Mouse (Mus musculus) small intestine, adult 2 months (tissue): Measurements from ENCODE around the gene Esyt1. TPM values are rescaled to one million over a fixed set of nuclear protein-coding genes. Genes with fewer than 3 reads are reported as not detected.

Experiments used
- H3K27ac ChIP-seq: fragments of 200-500 bp; 2 replicates; pipeline ENCODE4 v1.5.1; 2012; ENCODE audit warnings: low read depth, low read length, control low read depth, inconsistent platforms; ENCODE audit not compliant: insufficient read depth
- H3K27me3 ChIP-seq: fragments of 200-500 bp; 2 replicates; pipeline ENCODE4 v1.6.1; 2012; ENCODE audit warnings: mild to moderate bottlenecking, moderate library complexity, low read length, inconsistent platforms; ENCODE audit not compliant: control insufficient read depth, insufficient read depth
- H3K36me3 ChIP-seq: fragments of 200-500 bp; 2 replicates; pipeline ENCODE4 v1.6.1; 2012; ENCODE audit warnings: mild to moderate bottlenecking, low read length, control low read depth, inconsistent platforms; ENCODE audit not compliant: control insufficient read depth, insufficient read depth
- H3K4me1 ChIP-seq: fragments of 200-500 bp; 2 replicates; pipeline ENCODE4 v1.6.1; 2012; ENCODE audit warnings: low read length, inconsistent platforms, mixed read lengths; ENCODE audit not compliant: control insufficient read depth, insufficient read depth, insufficient read length
- H3K4me3 ChIP-seq: fragments of 200-500 bp; 2 replicates; pipeline ENCODE4 v1.5.1; 2012; ENCODE audit warnings: low read depth, mild to moderate bottlenecking, control low read depth, inconsistent platforms, low read length, moderate library complexity
- CTCF ChIP-seq: fragments of 200-500 bp; IDR thresholded peaks from 2 replicates; pipeline ENCODE4 v1.5.1; 2012; ENCODE audit warnings: low read depth, mild to moderate bottlenecking, control low read depth, inconsistent platforms, low read length, moderate library complexity, mixed read lengths; ENCODE audit not compliant: insufficient replicate concordance, insufficient read length; ENCODE audit errors: extremely low read depth
- POLR2A ChIP-seq: fragments of 200-500 bp; IDR thresholded peaks from 2 replicates; pipeline ENCODE4 v1.6.1; 2012; ENCODE audit warnings: low read depth, mild to moderate bottlenecking, control low read depth, inconsistent platforms, low read length, moderate library complexity
- WGBS: fragments of 180-500 bp; shearing (Covaris S2); methylation state at CpG from one replicate; pipeline ENCODE4 v1.1.7; 2018; 5-methylcytosine and 5-hydroxymethylcytosine counted together
- polyA plus RNA-seq: library from polyadenylated mRNA; depleted of rRNA; stranded (reverse); fragments of >200 nt; gene quantifications from 2 replicates; pipeline ENCODE4 v1.2.3, GENCODE M21; 2012

Esyt1 gene
- polyA plus RNA-seq, 1 experiment = 26.3 TPM

DNA sequence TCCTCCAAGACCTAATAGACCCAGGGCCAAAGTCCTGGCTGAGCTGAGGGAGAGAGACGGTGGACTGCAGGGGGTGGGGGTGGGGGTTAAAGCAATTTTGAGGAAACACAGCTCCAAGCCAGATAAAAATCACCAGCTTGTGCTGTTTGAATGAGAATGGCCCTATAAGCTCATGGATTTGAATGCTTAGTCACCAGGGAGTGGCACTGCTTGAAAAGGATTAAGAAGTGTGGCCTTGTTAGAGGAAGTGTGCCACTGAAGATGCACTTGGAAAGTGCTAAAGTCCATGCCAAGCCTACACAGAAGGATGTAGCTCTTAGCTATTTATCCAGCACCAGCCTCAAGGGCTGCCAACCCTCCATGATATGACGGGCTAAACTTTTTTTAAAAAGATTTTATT is 9.5 kb upstream of the Esyt1 start:
- WGBS = 70% methylated on average over 2 of the region's 2 CpGs
- Histone ChIP-seq H3K27ac (no peak overlapping the region), H3K36me3 (no peaks in the 10 kb centered on the region), H3K4me3 (no peak overlapping the region), H3K4me1 (peaks cover 4% of the 10 kb centered on the region; the same call in 1 of the 2 replicates), H3K27me3 (no peaks in the 10 kb centered on the region)
- TF ChIP-seq POLR2A = no peak
- no peak for TF ChIP-seq CTCF

DNA sequence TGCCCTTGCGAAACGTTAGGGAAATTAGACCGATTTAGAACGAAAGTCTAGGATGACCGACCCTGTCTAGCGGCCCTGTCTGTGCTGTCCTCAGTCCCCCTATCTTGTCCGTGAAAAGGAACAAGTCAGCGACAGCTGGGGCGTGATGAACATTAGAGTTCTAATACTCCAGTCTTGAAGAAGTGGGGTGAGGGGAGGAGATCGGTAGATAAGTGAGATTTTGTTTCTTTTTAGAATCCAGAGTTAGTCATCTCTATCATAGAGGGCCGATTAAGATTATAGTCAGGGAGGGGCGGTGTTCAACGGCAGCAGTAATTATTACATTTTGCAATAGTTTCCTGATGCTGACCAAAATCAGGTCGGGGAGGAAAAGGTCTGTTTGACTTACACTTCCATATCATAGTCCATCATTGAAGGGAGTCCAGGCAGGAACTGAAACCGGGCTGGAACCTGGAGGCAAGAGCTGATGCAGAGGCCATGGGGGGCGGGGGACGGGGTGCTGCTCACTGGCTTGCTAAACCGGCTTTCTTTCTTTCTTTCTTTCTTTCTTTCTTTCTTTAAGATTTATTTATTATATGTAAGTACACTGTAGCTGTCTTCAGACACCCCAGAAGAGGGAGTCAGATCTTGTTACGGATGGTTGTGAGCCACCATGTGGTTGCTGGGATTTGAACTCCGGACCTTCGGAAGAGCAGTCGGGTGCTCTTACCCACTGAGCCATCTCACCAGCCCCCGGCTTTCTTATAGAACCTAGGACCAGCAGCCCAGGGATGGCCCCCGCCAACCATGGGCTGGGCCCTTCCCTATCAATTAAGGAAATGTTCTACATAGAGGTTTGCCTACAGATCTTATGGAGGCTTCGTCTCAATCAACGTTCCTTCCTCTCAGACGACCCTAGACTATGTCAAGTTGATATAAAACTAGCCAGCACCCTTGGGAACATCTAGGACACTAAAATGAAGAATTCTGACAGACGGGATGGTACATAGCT is 990 bp upstream of the Esyt1 start:
- Histone ChIP-seq H3K4me1 (no peaks in the 10 kb centered on the region), H3K27me3 (no peaks in the 10 kb centered on the region), H3K4me3 (peak overlapping the region; percentile 54), H3K27ac (peak overlapping the region; percentile 51), H3K36me3 (no peaks in the 10 kb centered on the region)
- WGBS = 20% methylated on average over 28 of the region's 28 CpGs
- TF ChIP-seq CTCF (no peak), POLR2A (no peak)

DNA sequence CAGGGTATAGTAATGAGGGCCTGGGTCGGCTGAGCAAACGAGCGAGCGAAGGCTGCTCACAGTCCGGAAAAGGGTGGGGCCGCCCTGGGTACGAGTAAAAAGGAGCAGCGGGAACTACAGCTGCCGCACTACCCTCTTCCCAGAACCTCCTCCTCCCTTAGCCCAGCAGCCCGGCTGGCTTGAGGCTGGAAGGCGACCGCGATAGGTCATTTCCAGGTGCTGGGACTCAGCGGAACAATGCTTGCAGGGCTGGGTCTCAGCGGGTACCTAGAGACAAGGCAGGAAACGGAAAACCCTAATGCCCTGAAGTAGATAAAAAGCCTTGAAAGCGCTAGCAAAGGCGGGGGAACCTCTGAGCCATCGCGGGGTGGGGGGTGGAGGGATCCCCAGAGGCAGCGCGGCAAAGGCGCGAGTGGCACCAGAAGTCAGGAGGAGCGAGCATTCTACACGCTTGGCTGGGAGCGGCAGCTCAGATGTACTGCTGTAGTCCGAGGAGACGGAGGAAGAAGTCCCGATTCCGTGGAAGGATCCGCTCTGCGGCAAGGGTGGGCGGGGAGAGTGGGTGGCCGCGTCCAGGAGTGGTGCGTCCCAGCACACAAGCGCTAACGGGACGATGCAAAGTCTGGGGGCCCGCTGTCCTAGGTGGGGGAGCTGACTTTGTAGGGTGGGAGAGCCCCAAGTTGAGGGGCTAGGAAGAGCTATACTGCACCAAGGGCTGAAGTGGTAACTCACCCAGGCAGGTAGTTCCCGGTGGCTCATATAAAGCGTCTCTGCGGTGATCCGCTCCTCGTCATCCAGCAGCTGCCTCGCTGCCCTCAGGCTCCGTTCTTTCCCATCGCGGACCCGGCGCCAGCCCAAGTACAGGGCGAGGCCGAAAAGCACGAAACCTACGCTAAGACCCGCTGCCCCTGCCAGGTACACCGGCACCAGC is 674 bp downstream of the Esyt1 start:
- no peak; the same call in none of the 2 replicates for TF ChIP-seq POLR2A
- no peak for TF ChIP-seq CTCF
- Histone ChIP-seq H3K27me3 (no peaks in the 10 kb centered on the region), H3K4me1 (no peaks in the 10 kb centered on the region), H3K4me3 (peak overlapping the region; percentile 81), H3K27ac (peak overlapping the region; percentile 69), H3K36me3 (peaks cover 6% of the 10 kb centered on the region; the same call in 1 of the 2 replicates)
- under 1% methylated on average over 58 of the region's 58 CpGs for WGBS

DNA sequence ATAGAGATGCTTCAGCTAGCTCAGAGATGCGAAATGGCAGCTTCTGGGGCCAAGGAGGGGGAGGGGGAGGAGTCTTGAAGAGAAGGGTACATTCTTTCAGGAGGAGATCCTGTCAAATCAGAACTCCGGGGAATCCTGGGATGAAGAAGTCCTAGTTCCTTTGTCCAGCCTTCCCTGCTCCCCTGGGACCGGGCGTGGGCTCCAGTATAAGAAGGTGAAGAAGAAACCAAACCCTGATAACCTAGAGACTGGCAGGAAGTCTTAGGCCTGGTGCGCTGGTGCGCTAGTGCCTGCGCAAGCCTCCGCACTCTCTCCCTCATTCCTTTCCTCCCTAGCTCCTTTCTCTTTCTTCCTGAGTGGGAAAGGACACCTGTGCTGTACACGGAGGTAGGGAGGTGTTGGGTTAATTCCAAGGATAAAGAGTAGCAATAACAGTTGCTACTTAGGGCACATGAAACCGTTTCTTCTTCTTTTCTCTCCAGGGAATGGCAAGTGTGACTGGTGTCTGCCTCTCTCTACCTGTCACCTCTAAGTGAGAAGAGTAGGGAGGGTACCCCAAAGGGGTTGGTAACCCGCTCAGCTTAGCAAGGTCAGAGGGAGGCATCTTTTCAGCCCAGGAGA is 1.4 kb downstream of the Esyt1 start:
- 0 out of 2 replicates have a peak, but pooled peaks have one; percentile 3 for TF ChIP-seq POLR2A
- no peak for TF ChIP-seq CTCF
- H3K27me3 ChIP-seq = no peaks in the 10 kb centered on the region
- H3K27ac ChIP-seq = peak overlapping the region; percentile 69
- H3K4me3 ChIP-seq = peak overlapping the region; percentile 81
- peaks cover 6% of the 10 kb centered on the region; the same call in 1 of the 2 replicates for H3K36me3 ChIP-seq
- no peaks in the 10 kb centered on the region for H3K4me1 ChIP-seq
- WGBS = 43% methylated on average over 11 of the region's 11 CpGs

DNA sequence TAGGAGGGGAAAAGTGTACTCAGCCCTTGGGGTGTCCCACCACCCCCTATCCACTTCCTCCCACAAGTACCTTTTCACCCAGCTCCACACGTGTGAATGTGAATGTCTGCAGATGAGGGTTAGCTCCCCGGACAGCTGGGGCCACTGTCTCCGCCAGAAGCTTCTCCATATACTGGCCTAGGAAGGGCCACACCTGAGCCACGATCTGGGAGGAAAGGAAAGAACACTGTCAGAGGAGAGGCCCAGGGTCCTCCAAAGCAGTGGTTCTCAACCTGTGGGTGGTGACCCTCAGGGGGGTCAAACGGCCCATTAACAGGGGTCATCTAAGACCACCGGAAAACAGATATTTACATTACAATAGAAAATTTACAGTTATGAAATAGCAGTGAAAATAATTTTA is 3.3 kb downstream of the Esyt1 start:
- Histone ChIP-seq H3K27me3 (no peaks in the 10 kb centered on the region), H3K4me1 (no peaks in the 10 kb centered on the region), H3K27ac (no peak overlapping the region), H3K4me3 (no peak overlapping the region), H3K36me3 (peaks cover 14% of the 10 kb centered on the region)
- TF ChIP-seq CTCF = no peak
- no peak for TF ChIP-seq POLR2A
- 84% methylated on average over 6 of the region's 6 CpGs for WGBS

DNA sequence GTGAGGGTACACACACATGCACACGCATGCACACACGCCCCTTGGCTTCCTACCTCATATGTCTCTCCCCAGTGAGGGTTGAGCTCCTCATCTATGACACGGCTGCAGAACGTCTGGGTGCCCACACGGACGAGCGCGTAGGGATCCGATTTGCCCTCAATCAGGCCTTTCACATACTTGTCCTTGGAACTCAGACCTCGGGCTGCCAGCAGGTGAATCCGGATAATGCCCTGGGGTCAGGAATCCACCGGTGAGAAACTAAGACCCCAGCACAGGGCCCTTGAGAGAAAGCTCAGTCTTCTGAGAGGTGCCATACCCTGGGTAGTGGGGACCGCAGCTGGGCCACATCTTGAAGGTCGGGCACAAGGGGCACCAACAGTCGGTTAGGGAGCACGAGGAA is 5.1 kb downstream of the Esyt1 start:
- H3K27ac ChIP-seq = no peak overlapping the region

DNA sequence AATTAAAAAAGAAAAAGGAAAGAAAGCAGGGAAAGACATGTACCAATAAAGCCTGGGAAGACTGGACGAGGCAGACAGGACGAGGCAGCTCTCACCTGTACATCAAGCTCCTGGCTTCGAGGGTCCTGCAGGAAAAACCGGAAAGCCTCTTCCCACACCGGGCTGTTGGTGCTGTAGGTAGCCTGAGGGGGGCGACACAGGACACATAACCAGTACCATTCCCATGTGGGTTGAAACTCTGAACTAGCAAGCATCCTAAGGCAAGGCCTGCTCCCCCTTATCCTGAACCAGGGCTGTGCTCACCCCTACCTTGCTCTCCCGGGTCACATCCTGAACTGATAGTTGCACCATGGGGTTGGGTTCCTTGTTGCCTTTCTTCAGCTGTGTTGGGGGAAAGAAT is 6.8 kb downstream of the Esyt1 start:
- Histone ChIP-seq H3K36me3 (peaks cover 30% of the 10 kb centered on the region), H3K4me1 (no peaks in the 10 kb centered on the region), H3K4me3 (no peak overlapping the region), H3K27ac (no peak overlapping the region), H3K27me3 (no peaks in the 10 kb centered on the region)
- 76% methylated on average over 7 of the region's 7 CpGs for WGBS
- TF ChIP-seq CTCF (peak; percentile 27; the same call in 1 of the 2 replicates), POLR2A (no peak)

More for the DNA sequence above, 5.1 kb downstream of the Esyt1 start:
- no peak overlapping the region for H3K4me3 ChIP-seq
- no peaks in the 10 kb centered on the region for H3K27me3 ChIP-seq
- H3K36me3 ChIP-seq = peaks cover 24% of the 10 kb centered on the region
- H3K4me1 ChIP-seq = no peaks in the 10 kb centered on the region
- no peak for TF ChIP-seq POLR2A
- TF ChIP-seq CTCF = no peak
- WGBS = 91% methylated on average over 16 of the region's 16 CpGs
